Mouse (Mus musculus): ENCODE results near the gene Selp.

DNA sequence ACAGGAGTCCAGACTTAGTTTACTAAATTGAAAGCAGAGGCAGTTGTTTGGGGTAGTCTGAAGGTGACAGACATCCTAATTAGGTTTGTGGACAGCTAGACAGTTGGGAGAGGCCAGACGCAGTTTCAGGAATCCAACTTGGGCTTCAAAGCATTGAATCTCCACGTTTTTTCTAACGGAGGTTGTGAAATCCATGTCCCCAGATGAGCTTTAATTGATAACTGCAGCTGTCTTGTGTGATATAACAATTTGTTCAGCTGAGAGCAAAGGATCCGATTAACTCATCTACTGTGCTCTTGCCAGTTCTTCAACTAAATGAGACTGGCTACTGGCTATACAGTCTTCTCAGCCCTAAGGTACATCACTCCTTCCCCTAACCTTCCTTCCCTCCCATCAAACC lies 43.5 kb downstream of the Selp start:
- TF ChIP-seq CTCF (IDR thresholded peaks at IDR 0.05; ENCODE audit: control insufficient read depth, insufficient read depth, low read length), result no peak
- TF ChIP-seq POLR2A (IDR thresholded peaks at IDR 0.05; ENCODE audit: borderline replicate concordance, control insufficient read depth, low read depth, low read length), result no peak
